Mouse (Mus musculus): ENCODE results near the gene Ubtd2. TPM values are rescaled to one million over a fixed set of nuclear protein-coding genes. Genes with fewer than 3 reads are reported as not detected.

The Ubtd2 gene
- 8.6 and 10.3 TPM in 2 replicates for polyA plus RNA-seq (2015; fragmentation: Nextera tagmentation; extraction: Ambion mirVana)

DNA sequence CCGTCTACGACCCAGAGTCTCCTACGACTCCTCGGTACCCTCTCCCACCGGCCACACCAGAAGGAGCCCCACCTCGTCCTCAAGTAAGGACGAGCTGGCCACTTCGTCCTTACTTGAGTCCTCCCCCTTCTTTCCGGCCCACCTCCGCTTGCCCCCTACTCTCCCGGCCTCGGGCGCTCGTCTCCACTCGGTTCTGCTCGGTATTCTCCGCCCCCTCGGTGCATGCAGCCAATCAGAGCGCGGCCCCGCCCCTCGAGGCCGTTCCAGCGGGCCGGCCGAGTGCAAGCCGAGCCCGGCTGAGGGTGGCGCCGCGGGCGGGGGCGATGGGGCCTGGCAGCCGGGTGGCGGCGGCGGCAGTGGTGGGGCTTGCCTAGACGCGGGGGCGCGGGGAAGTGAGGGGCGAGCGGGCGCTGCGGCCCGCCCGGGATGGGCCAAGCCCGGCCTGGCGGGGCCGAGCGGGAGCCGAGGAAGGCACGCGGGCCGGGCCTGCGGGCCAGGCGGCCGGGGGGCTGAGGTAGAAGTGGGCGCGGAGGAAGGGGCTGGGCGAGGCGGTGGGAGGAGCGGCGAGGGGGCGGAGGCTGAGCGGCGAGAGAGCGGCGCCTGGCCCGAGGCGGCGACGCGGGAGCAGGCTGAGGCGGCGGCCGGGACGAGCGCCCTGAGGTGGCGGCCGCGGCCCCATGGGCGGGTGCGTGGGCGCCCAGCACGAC lies at the start of gene Ubtd2:
Ubtd2 (plus strand) TSS at position 571 of the 707 bp plus-strand sequence.

DNA sequence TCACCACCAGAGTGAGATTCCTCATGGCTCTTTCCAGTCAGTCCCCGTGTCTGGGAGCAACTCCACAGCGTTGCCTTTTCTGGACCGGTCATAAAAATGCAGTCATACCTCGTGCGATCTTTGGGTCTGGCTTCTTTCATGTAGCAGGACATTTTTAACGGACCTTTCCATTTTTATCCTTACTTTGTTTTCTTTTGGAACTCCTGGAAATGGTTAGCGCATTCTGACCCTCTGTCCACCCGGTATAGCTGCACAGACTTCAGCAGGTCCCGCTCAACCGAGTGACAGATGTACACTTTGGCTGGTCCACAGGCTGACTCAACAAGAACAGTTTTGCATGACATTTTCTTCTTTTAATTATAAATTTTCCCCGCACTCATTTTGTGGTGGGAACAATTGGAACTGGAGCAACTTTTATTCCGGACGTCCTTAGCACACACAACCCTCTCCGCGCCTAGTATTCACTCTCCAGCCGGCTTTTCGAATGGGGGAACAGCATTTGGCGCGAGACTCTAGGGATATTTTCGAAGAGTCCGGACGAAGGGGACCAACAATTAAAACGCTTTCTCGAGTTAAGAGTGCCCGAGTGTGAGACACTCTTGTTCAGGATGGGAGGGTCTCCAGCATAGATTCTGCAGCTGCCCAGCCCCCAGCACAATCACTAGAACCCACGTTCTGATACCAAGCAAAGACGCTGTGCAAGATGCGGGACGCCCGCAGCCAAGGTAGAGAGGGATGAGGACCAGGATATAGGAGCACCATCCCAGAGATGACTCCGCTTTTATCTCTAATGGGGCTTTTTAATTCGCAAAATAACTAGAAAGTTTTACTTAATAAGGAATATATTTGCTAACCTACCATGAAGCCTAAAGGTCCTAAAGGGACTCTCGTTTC lies 76.9 kb downstream of the Ubtd2 start, which contains the start of gene Efcab9:
Efcab9 (minus strand) TSS at position 211 of the 894 bp plus-strand sequence.

DNA sequence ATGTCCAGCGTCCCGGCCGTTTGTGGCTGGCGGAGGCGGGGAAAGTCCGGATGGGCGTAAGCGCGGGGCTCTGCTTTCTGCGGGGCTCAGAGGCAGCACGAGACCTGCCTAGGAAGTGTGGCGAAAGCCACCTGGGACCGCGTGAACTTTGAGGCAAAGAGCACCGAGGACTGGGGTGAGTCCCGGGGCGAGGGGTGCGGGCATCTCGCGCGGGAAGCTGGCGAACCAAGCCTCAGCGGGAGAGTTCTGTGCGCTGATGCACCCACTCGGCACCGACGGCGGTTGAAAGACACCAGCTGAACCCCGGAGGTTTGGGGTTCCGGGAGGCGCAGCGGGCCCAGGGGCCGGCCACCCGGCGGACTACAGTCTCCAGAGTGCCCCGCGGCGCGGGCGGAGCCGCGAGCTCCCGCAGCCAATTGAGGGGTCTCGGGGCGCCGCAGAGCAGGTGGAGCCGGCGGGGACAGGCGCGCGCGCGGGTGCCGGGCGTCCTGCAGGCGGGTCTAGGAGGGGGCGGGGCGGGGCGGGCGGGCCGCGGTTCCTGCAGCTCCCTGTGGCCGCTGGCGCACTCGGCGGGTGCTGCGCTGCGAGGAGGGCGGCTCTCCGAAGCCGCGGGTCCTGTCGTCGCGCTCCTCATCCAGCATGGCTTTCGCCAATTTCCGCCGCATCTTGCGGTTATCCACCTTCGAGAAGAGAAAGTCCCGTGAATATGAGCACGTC lies 77.8 kb downstream of the Ubtd2 start, which contains the start of gene Stk10:
Stk10 (plus strand) TSS at position 541 of the 717 bp plus-strand sequence.

Other genes with a start within 250 kb of the Ubtd2 start
- gene Snrnp25, start 250.0 kb upstream of the Ubtd2 start, polyA plus RNA-seq (2015; fragmentation: Nextera tagmentation; extraction: Ambion mirVana) = 66.6 and 73.4 TPM in 2 replicates
- gene Rhbdf1, start 233.1 kb upstream of the Ubtd2 start, polyA plus RNA-seq (2015; fragmentation: Nextera tagmentation; extraction: Ambion mirVana) = 8.4 and 10.8 TPM in 2 replicates
- gene Mpg, start 228.9 kb upstream of the Ubtd2 start, polyA plus RNA-seq (2015; fragmentation: Nextera tagmentation; extraction: Ambion mirVana) = 24.9 and 25.2 TPM in 2 replicates
- 47.1 and 51.0 TPM in 2 replicates for gene Nprl3, start 187.7 kb upstream of the Ubtd2 start, polyA plus RNA-seq (2015; fragmentation: Nextera tagmentation; extraction: Ambion mirVana)
- 2.3 and 3.2 TPM in 2 replicates for gene Hba-x, start 179.0 kb upstream of the Ubtd2 start, polyA plus RNA-seq (2015; fragmentation: Nextera tagmentation; extraction: Ambion mirVana)
- gene Hba-a1, start 171.9 kb upstream of the Ubtd2 start, polyA plus RNA-seq (2015; fragmentation: Nextera tagmentation; extraction: Ambion mirVana) = 58,889 and 63,294 TPM in 2 replicates
- 127 and 136 TPM in 2 replicates for gene Hbq1b, start 168.4 kb upstream of the Ubtd2 start, polyA plus RNA-seq (2015; fragmentation: Nextera tagmentation; extraction: Ambion mirVana)
- gene Hba-a2, start 158.9 kb upstream of the Ubtd2 start, polyA plus RNA-seq (2015; fragmentation: Nextera tagmentation; extraction: Ambion mirVana) = 115,361 and 124,822 TPM in 2 replicates
- gene Hbq1a, start 155.3 kb upstream of the Ubtd2 start, polyA plus RNA-seq (2015; fragmentation: Nextera tagmentation; extraction: Ambion mirVana) = 5.9 and 6.7 TPM in 2 replicates
- gene Sh3pxd2b, start 107.5 kb upstream of the Ubtd2 start, polyA plus RNA-seq (2015; fragmentation: Nextera tagmentation; extraction: Ambion mirVana) = 4.3 and 6.0 TPM in 2 replicates
- gene Efcab9, start 76.7 kb downstream of the Ubtd2 start, polyA plus RNA-seq (2015; fragmentation: Nextera tagmentation; extraction: Ambion mirVana) = 0.34 and 0.36 TPM in 2 replicates
- gene Stk10, start 77.9 kb downstream of the Ubtd2 start, polyA plus RNA-seq (2015; fragmentation: Nextera tagmentation; extraction: Ambion mirVana) = 5.3 and 7.5 TPM in 2 replicates
- 16.7 and 23.2 TPM in 2 replicates for gene Fbxw11, start 187.4 kb downstream of the Ubtd2 start, polyA plus RNA-seq (2015; fragmentation: Nextera tagmentation; extraction: Ambion mirVana)